Mouse (Mus musculus): Measurements from ENCODE around the gene Itpa.
A peak's percentile ranks its signal among the peaks of the same experiment; 100 is the strongest.

DNA sequence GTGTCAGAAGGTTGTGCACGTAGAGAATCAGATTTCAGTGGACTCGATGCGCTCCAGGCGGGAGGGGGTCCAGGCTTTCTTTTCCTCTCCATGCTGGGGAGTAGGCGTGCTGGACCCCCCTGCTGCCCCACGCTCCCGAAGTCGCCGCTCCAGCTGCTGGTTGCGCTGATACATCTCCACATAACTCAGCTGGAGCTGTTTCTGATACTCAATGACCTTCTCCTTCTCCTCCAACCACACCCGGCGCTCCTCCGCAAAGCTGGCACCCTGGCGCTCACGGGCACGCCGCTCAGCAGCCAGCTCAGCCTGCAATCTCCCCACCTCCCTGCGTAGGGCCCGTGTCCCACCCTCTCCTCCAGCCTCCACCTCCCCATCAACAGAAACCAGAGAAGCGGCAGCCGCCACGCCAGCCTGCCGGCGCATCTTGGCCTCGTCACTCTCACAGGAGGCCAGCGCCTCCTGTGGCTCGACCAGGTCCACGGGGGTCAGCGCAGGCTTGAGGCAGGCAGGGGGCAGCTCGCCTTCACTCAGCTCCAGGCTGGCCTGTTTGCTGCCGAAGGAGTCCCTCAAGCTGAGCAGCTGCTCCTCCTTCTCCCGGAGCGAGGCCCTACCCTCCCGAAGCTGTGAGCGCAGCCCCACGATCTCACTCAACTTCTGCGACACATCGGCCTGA, 32.5 kb upstream of the Itpa start:
- TF ChIP-seq CTCF (IDR thresholded peaks at IDR 0.05 in 2 of 3, conservative IDR thresholded peaks at IDR 0.05 in 1 of 3; ENCODE audit: control insufficient read depth in 1 of 3, insufficient read depth in 1 of 3, low read depth in 2 of 3, low read length in 3 of 3, poor library complexity in 1 of 3, severe bottlenecking in 1 of 3): no peak
- TF ChIP-seq UBTF (IDR thresholded peaks at IDR 0.05; ENCODE audit: borderline replicate concordance, insufficient read depth, low read depth, low read length): no peak
- 0 out of 4 replicates have a peak, but pooled peaks of 1 of the 2 experiments have one; percentile 26 for TF ChIP-seq POLR2A (IDR thresholded peaks at IDR 0.05; ENCODE audit: control insufficient read depth in 1 of 2, insufficient read depth in 1 of 2, low read depth in 1 of 2, low read length in 2 of 2, poor library complexity in 1 of 2)
- no peak for TF ChIP-seq ZC3H11A (IDR thresholded peaks at IDR 0.05; ENCODE audit: low read depth, low read length)
- TF ChIP-seq MAZ (IDR thresholded peaks at IDR 0.05; ENCODE audit: low read depth, low read length): no peak
